Mouse (Mus musculus): Measurements from ENCODE around the gene Hlf. TPM values are rescaled to one million over a fixed set of nuclear protein-coding genes. Genes with fewer than 3 reads are reported as not detected.

The Hlf gene
- polyA plus RNA-seq, 1 experiment from 2014 or later: 1.2 TPM

Other genes starting within 250 kb of the Hlf start
- 10.9 and 12.3 TPM in 2 replicates for gene Gm45716, start 203.2 kb downstream of the Hlf start, polyA plus RNA-seq (2014; fragmentation: Nextera tagmentation; extraction: Ambion mirVana)
- 34.3 TPM in 2 replicates for gene Mmd, start 141.4 kb downstream of the Hlf start, polyA plus RNA-seq (2014; fragmentation: Nextera tagmentation; extraction: Ambion mirVana)
- gene Stxbp4, start 247.2 kb upstream of the Hlf start, polyA plus RNA-seq (2014; fragmentation: Nextera tagmentation; extraction: Ambion mirVana): 25.9 and 27.2 TPM in 2 replicates
- 27.7 and 30.9 TPM in 2 replicates for gene Cox11, start 247.3 kb upstream of the Hlf start, polyA plus RNA-seq (2014; fragmentation: Nextera tagmentation; extraction: Ambion mirVana)

All from stomach, embryonic 14.5 days (tissue).